Mouse (Mus musculus): ENCODE measurements around the gene Sirt4.
A peak's percentile ranks its signal among the peaks of the same experiment; 100 is the strongest.
"Not testable (repeated sequence)": the region's sequence is repeated elsewhere in the genome, so short reads cannot be mapped to it uniquely, and the experiment has no call there.

Sirt4 gene

DNA sequence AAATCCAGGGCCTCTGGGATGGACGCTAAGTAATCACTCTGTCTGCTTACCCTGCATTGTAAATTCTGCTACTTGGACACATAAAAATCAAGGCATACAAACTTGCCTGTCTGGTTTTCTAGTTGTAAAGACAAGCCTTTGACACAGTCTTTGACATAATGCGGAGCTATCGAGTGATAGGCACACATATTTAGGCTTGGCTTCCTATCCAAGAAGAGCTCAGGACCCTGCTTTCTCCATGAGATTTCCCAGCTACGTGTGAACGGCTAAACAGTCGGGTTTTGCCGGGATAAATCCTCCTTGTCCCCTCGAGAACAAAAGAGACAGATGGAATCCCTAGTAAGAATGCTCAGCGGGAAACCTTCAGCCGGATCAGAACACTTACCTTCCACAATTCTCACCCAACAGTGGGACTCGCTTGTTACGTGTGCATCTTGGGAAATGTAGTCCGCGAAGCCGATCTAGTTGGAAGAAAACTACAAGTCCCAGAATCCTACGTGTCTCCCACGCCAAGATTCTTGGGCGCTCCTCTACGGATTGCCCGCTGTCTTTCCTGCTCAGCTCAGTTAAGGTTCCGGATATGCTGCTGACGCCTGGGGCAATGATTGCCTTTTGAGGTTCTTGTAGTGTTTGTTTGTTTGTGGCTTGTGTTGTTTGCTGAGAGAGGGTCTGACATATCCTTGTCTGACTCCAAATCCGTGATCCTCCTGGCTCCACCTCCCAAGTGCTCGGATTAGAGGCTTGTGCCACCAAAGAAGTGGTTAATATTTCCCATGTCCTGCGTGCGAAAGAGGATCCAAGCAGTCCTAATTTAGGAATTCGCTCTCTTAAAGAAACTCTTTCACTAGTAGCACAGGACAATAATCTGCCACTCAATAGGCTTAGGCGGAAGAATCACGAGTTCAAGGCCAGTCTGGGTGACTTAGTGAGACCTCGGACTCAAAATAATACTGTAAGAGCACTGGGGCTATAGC is at the start of gene Sirt4:
Sirt4 (minus strand) TSS at position 779 of the 974 bp plus-strand sequence.
- peak; percentile 71 for DNase-seq (ENCODE audit: low spot score)

- peak; percentile 57 for DNase-seq (ENCODE audit: low spot score)
Observed at GRCm38 (mm10) chr5:115531671-115532270, 47.2 kb upstream of the Sirt4 start.

GRCm38 (mm10) chr5:115530447-115530809 is 45.9 kb upstream of the Sirt4 start:
- no peak for DNase-seq (ENCODE audit: low spot score)

- no peak for DNase-seq (ENCODE audit: low spot score)
Observed at GRCm38 (mm10) chr5:115529742-115530446, 45.4 kb upstream of the Sirt4 start.

DNA sequence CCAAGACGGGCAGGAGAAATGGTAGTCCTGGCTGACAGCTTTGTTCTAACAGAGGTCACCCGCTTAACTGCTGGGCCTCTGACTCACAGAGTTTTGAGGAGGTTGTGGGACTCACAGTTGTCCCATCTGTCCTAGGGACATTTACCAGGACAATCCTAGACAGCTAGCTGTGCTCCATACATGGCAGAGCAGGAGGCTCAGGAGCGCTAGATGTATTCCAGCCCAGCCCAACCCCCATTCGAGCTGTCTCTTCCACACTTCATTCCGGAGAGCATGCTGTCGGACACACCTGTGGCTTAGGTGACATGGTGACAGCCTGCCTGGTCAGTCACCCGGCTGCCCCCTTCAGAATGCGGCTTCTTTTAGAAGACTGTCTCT is 44.8 kb upstream of the Sirt4 start:
- no peak for DNase-seq (ENCODE audit: low spot score)

GRCm38 (mm10) chr5:115528128-115528527 is 43.6 kb upstream of the Sirt4 start:
- no peak for DNase-seq (ENCODE audit: low spot score)

- DNase-seq (ENCODE audit: low spot score): no peak
Observed at GRCm38 (mm10) chr5:115526456-115527202, 42.1 kb upstream of the Sirt4 start.

DNA sequence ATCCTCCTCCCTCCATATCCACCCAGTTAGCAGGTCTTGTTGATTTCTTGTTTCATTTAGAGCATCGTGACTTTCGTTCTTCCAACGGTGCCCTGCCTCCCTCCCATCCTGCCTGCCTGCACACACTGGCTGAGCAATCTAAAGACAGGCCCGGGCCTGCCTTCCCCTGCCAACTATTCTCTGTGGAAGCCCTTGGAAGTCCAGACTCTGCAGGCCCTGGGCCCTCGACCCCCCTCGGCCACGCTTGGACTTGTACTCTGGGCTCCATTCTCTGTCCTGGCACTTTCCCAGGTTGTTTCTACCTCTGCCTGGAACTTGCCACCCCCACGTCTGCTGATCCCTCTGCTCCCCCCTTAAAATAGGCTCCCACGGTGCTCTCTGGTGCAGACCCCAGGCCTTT is 41.4 kb upstream of the Sirt4 start:
- no peak for DNase-seq (ENCODE audit: low spot score)

- no peak for DNase-seq (ENCODE audit: low spot score)
Observed at GRCm38 (mm10) chr5:115525416-115525815, 40.9 kb upstream of the Sirt4 start.

GRCm38 (mm10) chr5:115524471-115524870 is 39.9 kb upstream of the Sirt4 start:
- DNase-seq (ENCODE audit: low spot score): no peak

DNA sequence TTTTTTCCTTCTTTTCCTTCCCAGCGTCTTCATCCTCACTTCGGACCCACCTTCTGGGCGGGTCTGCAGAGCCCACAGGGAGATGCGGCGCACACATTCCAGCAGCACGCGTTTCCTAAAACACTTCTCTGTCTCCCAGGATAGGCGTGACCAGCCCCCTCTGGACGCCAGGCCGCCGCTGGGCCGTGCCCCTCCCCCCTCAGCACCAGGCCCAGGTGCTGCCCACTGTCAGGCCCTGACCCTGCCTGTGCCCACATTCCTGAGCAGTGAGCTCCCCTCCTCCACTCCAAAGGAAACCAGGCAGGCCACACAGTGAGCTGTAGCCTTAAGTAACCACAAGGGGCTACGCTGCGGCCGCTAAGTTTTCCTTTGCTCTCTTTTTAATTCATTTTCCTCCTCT is 39.4 kb upstream of the Sirt4 start:
- no peak for DNase-seq (ENCODE audit: low spot score)

DNA sequence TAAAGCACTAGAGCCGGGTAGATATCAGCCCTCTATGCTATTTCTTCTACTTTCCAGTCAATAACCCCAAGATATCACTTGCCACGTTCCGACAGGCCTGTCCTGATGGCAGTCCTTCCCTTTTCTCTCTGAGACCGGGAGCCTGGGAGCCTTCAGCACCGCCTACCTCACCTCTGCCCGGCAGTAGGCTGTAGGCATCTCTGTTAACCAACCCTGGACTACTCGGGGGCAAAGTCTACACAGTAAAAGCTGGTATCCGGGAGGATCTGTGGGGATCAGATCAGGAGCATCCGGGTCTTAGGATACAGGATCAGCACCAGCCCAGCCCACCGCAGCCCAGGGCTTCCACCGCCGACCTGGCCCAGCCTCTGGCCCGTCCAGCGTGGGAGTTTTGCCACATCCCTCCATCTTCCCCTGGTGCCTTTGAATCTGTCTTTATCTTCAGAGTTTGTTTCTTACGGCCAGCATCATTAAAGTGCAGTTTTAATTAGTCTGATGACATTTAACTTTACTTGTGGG is 38.5 kb upstream of the Sirt4 start:
- no peak for DNase-seq (ENCODE audit: low spot score)

DNA sequence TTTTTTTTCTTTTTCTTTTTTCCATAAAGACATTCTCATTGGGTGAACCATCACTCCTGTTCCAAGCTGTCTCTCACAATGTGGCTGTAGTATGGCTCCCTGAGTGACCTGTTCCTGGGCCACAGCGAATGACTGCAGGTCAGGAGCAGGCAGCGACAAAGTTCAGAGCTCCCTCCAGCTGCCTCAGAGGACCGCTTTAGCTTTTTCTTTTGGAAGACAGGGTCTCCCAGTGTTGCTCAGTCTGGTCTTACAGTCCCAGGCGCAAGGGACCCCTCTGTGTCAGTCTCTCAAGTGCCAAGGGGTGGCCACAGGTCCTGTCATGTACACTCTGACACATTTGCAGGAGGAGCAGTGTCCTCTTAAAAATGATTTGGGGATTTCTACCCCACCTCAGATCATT is 38.0 kb upstream of the Sirt4 start:
- no peak for DNase-seq (ENCODE audit: low spot score)

DNA sequence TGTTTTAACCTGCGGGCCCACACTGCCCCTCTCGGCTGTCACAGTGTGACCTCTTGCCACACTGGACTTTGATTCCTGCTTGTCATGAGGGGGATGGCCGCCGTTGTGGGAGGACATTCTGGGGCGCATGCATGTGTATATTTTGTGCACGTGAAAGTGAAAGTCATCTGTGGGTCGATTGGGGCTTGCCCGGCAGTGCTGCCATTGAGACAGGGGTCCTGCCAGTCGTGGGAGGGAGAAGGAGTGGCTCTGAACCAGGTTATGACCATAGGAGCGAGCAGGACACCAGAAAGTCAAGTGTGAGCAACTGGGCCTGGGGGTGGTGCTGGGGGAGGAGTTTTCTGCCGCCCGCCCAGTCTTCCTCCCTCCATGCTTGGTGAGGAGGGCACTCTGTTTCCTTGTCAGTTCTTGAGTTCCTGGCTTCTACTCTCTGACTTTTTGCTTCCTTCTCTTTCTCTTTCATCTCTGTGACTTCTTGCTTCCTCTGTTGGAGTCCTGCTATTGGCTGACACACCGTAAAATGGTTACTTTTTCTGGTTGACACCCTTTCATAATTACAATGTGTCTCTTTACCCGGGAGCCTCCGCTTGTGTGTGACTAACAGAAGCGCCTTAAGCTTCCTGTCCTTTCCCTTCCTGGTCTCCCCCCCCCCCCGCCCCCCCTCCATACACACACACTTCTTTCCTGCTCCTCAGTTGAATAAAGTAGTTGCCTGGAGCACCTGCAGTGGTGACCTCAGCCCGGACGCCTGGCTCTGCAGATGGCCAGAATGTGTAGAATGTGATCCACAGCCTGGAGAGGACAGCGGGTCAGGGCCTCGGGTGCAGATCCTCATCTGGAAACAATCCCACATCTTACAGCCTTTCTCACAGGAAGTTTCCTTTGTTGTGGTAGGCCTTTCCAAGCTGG is 37.3 kb upstream of the Sirt4 start:
- DNase-seq (ENCODE audit: low spot score): no peak

DNA sequence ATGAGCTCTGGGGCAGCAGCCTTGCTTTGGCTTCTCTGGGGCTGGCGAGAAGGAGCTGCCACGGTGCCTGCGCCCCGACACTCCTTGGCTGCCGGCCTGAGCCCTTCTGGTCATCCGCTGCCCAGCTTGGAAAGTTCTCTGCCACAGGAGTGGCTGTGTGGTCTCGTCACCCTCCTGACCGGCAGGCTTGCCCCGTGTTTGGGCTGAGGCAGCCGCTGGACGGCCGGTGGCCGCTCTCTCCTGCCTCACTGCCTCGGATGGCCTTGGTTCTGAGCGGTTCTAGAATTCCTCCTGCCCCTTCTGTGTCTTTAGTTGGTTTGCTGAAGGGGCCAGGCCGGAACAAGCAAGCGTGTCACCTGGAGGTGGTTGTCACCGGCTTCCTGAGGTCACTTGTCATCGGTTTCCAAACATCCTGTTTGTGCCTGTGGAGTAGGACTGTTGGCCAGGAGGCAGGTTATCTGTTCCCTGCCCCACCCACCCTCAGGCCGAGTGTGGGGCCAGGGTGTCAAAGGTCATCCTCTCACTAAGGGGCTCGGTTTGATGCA is 35.9 kb upstream of the Sirt4 start:
- DNase-seq (ENCODE audit: low spot score): no peak

GRCm38 (mm10) chr5:115518214-115518613 is 33.7 kb upstream of the Sirt4 start:
- not testable (repeated sequence) for DNase-seq (ENCODE audit: low spot score)

GRCm38 (mm10) chr5:115517501-115517900 is 33.0 kb upstream of the Sirt4 start:
- no peak for DNase-seq (ENCODE audit: low spot score)

- no peak for DNase-seq (ENCODE audit: low spot score)
Observed at GRCm38 (mm10) chr5:115516908-115517307, 32.4 kb upstream of the Sirt4 start.

- no peak for DNase-seq (ENCODE audit: low spot score)
Observed at GRCm38 (mm10) chr5:115516081-115516907, 31.8 kb upstream of the Sirt4 start.
